Mouse (Mus musculus) A20 (cell line): ENCODE measurements at regions not wholly inside any gene's neighbourhood (a gene's known extent, or its start where the extent isn't known, plus 50 kb on each side); places are given as distances from the start of the nearest gene placed in this dataset.
"Not testable (repeated sequence)": the region's sequence is repeated elsewhere in the genome, so short reads cannot be mapped to it uniquely, and the experiment has no call there.

Experiments
- DNase-seq: peaks from one replicate; pipeline ENCODE4 v3.0.0-alpha.2; 2011; ENCODE audit warnings: low read depth, low spot score

DNA sequence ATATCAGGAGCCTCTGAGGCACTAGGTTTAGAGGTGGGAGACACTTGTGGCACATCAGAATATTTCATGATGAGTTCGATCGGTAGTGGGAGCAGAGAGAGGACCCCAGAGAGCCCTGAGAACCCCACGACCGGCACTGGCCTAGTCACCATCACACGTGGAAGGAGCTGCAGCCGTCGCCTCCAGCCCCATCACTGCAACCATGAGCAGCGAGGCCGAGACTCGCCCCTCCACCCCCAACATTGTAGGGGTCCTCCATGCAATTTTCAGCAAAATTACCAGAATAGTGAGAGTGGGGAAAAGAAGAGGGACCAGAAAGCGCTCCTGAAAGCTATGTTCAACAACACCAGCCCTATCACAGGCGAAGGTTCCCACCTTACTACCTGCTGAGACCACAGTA, 297.0 kb downstream of the Edem1 start:
- no peak for DNase-seq

DNA sequence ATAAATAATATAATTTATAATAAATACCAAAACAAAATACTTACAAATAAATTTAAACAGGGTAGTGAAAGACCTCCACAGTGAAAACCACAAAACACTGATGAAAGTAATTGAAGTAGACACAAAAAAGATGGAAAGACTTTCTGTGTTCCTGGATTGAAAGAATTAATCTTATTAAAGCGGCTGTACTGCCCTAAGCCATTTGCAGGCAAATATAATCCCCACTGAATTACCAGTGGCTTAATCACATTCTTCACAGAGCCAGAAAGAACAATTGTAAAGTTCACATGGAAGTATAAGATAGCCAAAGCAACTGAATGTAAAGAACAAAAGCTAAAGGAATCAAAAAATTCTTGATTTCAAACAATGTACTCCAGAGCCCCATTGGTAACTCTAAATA, 298.8 kb downstream of the Edem1 start:
- no peak for DNase-seq

DNA sequence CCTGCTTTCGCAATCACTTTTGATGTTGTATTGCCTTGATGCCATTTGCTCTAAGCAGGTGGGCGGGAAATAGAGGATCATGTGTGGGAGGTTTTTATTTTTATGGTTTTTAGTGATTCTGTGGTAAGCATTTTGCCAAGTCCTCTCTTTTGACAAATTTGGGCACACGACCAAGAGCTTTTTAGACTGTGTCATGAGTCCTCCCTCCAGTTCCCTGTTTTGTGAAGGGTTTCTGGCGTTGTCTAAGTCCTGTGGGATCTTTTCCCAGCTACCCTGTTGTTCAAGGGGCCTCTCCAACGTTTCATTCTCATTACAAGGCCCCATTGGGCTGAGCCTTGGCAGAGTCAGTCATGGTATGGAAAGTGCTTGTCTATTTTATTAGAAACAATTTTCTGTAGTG, 317.7 kb downstream of the Edem1 start:
- DNase-seq: no peak

DNA sequence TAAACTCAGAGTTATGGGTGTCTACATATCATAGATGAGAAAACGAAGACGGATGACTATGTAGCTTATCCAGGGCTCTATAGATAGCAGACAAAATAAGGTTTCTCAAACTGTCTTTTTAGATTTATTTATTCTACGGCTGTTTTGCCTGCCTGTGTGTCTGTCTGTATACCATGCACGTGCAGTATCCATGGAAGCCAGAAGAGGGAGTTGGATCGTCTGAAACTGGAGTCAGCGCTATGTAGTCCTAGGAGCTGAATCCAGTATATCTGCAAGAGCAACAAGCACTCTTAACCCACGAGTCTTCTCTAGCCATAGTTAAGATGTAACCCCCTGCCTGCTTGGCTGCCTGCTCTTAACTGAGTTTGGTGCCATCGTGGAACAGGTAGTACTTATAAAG, 320.6 kb downstream of the Edem1 start:
- no peak for DNase-seq

DNA sequence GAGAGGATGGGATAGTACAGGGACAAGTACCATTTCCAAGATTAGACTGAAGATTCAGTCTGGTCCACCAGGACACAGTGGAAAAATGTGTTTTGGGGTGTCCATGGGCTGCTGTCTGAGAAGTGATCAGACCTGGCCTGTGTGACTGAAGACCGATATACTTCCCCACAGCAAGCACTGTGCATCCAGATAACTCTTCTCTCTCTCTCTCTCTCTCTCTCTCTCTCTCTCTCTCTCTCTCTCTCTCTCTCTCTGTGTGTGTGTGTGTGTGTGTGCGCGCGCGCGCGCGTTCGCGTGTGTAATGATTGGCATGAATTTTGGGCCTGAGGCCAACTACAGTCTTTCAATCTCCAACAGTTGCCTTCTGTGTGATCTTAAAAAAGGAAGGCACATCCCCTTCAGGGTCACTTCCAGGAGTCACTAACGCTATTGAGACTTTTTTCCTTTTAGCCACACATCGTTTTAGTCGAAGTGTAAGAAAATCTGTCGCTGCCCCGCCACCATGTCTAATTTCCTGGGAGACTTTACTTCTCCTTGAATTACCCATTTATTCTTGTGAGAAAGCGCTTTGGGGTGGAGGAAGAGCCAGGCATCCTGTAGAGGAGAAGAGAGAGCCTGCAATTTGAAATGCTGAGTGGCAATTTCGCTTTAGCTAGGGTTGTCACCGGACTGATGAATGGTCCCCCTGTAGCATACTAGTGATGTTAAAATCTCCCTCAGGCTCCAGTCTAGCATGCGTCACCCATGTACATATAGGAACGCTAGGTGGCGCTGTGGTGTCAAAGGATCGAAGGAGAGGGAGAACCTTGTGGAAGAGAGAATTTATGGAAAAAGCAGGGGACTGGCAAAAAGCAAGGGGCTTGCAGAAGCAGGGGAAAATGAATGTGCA, 321.8 kb downstream of the Edem1 start:
- DNase-seq: peak; percentile 11

DNA sequence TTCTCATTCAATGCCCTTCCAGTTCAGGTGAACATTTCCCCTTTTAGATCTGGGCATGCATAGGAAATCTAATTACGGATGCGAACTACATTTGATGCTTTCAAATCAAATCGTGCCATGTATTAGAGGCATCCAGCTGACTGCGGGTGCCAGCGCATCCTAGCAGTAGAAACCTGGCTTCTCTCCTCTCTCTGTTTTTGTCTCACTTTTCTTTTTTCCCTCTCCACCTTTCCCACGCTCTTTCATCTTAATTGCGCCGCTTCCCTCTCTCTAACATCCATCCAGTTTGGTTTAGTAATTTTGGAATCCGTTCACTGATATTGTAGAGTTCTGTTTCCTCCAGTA, 322.4 kb downstream of the Edem1 start:
- no peak for DNase-seq

DNA sequence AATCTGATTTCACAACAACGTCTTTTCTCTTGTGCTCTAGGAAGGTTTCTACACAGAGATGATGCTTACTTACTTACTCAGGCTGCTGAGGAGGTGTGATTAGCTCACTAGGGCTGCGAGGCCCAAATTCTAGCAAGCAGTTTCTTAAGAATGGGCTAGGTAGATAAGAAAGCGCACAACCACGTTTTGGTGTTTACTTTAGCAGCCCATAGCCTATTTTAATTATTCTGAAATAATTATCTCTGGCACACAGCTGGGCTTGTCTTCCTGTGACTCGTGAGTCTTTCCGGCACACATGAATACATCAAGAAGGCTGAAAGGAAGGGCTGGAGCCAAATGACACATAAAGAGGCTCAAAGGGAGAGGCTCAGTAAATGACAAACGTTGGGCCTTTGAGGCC, 325.2 kb downstream of the Edem1 start:
- DNase-seq: no peak

DNA sequence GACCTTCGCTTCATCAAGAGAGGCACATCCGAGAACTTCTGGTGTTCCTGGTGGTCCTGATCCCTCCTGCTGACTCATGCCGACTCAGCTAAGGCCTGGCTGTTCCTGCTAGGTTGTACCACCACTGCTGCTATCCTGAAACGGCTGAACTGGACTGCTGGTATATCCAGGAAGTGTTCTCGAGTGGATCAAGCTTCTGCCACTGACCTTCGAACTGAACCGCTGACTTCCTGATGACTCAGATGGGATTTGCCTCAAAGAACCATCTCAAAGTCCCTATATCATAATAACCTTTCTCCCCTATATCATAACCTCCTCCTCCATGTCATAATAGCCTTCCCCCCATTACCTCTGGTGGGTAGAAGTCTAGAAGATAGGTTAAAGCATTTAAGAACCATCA, 331.1 kb downstream of the Edem1 start:
- DNase-seq: no peak

DNA sequence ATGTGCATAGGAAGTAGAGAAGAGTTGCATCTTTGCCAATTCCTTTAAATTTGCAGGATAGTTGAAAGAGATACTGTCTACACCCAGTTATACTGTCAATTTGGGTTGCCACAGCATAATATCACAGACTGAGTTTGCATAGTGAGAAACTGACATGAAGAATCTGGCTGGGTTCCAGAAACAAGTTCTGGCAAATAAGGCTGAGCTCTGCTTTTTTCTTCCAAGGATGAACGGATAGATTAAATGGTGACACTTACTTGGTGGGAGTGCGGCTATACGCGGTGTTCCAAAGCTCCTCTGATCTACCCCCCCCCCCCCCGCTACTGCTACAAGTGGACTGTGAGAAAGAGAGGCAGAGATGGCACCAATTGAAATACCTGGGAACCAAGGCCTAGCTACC, 339.0 kb downstream of the Edem1 start:
- DNase-seq: no peak

DNA sequence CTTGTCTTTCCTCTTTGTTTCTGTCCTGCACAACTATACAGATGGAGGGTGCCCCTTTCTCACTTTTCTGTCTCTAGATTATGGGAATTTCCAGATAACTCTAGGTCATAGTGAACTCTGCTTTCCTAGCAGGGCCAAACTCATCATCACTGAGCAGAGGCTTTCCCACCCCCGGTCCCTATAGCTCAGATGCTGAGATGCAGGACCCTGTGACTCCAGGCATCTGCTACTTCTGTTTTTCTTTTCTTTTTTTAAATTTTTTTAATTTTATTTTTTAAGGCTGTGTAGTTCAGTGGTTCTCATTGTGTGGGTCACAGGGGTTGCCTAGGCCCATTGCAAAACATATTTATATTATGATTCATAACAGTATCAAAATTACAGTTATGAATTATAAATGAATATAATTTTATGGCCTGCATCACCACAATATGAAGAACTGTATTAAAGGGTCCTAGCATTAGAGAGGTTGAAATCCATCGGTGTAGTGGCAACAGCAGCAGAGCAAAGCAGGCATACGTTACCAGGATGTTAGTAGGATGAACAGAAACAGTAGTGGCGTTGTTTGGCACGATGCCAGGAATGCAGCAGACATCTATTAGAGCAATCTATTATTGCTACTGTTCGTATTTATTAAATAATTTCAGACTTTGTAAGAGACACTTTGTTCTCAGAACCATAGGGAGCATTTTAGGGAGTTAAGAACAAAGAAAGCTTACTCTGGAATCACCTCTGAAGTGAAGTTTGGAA, 343.8 kb downstream of the Edem1 start:
- no peak for DNase-seq

DNA sequence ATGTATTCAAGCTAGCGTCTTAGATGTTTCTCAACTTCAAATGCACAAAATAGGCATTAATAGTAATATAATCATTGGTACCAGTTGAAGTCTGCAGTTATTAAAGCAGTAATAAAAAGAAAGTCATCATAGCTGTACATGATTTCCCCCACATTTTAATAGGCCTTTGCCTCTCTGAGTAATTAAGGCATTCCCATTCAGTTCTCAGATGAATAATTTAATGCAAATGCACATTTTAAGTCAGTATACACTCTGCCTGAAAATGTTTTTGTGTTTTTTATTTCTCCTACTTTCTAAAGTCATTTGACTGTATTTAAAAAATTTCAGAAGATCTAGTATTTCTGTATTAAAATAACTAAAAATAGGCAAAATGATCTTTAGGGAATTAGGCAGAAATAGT, 344.6 kb downstream of the Edem1 start:
- no peak for DNase-seq

DNA sequence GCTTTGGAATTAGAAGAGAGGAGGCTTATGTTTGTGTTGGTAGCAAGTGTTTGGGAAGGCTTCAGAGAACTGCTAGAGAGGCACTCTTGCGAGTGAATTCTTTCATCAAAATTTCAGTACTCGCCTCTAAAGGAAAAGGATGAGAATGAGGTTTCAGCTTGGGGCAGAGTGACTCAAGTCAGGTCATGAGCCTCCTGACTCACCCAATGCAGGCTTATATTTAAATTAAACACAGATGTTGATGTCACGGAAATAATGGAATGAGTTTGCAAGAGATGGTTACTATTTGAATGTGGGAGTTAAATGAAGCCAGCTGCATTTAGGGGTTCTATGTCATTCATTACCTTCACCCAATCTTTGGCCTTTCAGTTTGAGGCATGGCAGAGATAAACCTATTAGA, 348.4 kb downstream of the Edem1 start:
- no peak for DNase-seq

DNA sequence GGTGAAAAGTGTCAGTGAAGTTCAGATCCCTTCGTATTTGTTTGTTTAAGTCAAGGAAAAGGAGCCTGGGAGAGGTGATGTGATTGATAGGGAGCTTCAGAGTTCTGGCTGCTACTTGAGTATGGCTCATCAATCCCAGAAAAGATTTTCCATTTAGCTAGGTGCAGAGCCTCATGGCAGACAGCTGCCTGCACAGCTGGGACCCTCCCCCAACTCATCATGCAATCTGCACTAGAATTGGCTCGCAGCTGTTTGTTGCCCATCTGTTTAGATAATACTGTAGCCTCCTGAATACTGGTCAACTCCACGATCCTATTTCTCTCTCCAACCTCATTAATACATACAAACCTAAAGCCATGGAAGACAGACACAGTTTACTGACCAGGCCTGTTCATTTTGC, 354.4 kb downstream of the Edem1 start:
- DNase-seq: no peak

DNA sequence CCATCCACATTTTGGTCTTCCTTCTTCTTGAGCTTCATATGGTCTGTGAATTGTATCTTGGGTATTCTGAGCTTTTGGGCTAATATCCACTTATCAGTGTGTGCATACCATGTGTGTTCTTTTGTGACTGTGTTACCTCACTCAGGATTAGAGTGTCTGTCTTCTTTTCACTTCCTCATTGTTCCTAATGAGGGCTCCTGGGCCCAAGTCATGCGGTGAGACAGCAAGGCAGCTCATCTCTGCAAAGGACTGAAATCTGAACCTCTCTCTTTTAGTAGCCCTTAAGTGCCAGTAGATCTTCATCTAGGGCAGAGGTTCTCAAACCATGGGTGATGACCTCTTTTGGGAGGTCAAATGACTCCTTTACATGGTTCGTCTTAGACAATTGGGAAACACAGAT, 364.6 kb downstream of the Edem1 start:
- DNase-seq: not testable (repeated sequence)

DNA sequence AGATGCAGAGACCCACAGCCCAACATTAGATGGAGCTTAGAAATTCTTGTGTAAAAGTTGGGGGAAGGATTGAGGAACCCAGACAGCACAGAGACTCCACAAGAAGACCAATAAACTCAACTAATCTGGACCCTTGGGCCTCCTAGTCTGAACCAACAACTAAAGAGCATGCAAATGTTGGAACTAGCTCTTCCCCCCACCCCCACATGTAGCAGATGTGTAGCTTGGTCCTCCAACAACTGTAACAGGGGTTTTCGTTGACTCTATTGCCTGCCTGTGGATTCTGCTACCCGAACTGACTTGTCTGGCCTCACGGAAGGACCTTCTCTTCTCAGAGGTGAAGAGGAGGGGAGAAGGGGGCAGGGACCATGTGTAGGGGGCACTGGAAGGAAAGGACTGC, 365.2 kb downstream of the Edem1 start:
- no peak for DNase-seq

DNA sequence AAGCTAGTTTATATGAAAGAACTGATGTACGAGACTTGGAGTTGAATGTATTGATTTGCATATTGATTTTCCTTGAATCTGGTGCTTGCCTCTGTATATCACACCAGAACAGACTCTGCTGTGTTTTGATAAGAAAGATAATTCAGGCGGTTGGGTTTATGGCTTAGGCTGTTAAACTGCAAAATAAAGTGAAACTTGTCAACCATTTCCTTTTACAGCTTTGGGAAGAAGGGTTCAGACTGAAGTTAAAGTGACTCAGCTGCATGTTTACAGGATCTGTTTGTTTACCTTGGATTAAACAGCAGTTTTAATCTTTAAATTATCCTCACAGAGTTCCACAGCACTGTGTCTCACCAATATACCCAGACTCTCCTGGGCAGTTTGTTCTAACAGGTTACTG, 381.3 kb downstream of the Edem1 start:
- DNase-seq: no peak

DNA sequence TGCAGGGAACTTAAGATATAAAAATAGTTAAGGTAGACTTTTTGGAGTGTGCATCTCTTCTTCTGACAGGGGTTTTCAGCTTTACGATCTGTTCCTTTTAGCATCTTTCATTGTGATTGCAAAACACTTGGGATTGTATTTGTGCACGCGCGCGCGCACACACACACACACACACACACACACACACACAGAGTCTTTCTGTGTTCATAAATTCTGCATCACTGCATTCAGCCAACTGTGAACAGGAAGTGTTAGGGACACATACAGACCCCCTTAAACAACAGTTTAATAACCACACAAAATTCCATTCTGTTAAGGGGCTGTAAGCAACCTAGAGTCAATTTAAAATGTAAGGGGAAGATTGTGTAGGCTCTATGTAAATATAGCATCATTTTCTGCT, 401.9 kb downstream of the Edem1 start:
- no peak for DNase-seq

DNA sequence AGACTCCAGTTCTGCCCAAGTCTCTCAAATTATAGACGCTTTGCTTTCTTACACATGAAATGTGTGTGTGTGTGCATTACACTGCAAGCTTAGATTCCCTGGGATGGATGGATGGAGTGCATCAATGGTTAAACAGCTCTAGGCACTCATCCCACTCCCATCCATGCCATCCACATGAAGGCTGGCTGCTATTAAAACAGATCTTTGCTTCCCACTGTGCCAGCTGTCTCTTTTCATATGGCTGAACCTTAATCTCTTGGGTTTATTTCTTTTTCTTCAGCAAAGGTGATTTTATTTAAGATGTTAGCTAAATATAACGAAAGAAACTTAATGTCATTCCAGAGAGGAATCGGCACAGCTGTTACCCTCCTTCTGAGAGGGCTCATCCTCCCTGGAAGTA, 405.0 kb downstream of the Edem1 start:
- DNase-seq: no peak

DNA sequence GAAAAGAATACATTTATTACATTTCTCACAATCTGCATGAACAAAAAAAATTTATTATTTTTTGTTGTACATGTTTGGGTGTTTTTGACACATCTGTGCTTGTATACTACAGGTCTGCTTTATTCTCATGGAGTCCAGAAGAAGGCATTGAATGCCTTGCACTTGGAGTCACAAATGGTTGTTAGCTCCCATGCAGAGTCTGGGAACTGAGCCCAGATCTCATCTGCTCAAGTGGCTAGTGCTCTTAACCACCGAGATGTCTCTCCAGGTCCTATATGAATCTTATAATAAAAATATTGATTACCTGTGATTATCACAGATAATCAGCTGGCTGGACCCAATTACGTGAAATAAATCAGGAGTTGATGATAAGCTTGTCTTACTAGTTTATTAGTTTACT, 417.2 kb downstream of the Edem1 start:
- no peak for DNase-seq

DNA sequence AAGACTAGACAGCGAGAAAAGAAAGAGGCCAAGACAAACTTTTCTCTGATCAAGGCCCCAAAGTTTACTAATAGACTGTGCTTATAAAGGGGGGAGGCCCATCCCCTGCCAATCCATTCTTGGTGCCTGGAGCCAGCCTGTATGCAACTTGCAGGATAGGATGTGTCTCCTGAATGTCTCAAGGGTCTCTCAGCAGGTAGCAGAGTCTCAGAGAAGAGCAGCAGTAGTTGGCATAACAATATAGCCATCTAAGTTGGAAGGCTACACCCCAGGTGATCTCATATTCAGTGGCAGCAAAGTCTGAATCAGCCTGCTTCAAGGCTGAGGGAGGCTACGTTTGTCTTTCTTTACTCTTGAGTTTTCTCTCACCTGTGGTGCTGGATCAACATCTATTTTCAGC, 418.1 kb downstream of the Edem1 start:
- not testable (repeated sequence) for DNase-seq
